ENCODE assay signal across 14 mouse cellular contexts in the genomic region with DNA sequence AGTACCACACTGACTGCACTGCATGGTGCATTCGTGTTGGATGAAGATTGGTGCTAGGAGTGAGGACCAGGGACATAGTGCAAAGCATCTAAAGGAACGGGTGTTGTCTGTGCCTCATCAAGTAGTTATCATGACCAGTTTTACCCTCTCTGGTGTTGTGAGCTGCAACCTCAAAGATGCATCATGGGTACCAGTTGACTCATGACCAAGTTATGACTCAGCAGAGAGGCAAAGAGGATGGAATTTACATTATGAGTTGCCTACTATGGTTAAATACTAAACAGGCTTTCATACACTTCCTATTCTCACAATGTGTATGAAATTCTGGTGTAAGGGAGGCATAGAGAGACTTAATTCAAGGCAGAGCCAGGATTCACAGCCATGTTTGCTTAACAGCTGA. TPM values are rescaled to one million over a fixed set of nuclear protein-coding genes. Genes with fewer than 3 reads are reported as not detected.
"Had no signal": no experiment of that assay in that cellular context is flagged by ENCODE, and none has a peak within 500 bp of the region (broad histone marks: within the 10 kb centered on the region; RNA-seq: fewer than 3 reads in every experiment).

No protein-coding gene starts in this region.

- ATAC-seq: liver, embryonic 12.5 days had no signal

- DNase-seq: kidney, adult 2 months; kidney, postnatal 14 days; lung, embryonic 14.5 days; lung, postnatal 10 days; retina, postnatal 1 day; thymus, adult 2 months; thymus, postnatal 25 days had no signal

RNA-seq across cellular contexts. Expression of gene Boll, which starts 47.4 kb away (rescaled TPM):
- polyA plus RNA-seq: kidney, embryonic 15.5 days; limb, embryonic 11.5 days; liver, embryonic 16.5 days; lung, embryonic 14.5 days; macrophage; midbrain, postnatal 0 days; neural tube, embryonic 14.5 days had no signal
